Mouse (Mus musculus): ENCODE results near the gene Ncoa5.

The Ncoa5 gene

DNA sequence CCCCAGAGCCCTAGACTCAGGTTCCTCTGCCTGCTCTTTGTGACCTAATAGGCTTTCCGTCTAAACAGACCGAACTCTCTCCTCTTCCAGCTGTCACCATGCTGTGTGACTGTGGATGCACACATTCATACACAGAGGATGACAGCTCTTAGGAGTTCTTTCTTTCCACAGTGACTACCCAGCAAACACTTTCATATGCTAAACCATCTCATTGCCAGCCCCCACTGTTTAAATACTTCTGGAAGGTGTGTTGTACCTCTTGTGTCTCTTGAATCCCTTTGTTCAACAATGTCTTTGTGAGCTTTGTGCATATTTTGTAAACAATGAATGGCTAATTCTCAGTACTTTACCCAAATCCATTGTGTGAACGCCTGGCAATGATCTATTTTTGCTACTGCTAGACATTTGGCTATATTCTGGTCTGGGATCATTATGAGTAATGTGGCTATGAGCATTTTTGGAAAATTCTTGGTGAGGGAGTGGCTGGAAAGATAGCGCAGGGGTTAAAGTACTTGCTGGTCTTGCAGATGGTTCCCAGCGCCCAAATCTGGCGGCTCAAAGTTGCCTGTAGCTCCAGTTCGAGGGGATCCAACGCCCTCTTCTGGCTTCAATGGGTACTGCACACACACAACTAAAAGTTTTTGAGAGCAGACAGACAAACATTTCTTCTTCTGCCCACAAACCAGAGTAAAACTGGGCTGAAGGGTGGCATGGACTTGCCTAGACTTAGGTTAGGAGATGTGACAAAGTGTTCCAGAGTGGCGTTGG lies 76.9 kb downstream of the Ncoa5 start:
- DNase-seq (ENCODE audit: low spot score): no peak

DNA sequence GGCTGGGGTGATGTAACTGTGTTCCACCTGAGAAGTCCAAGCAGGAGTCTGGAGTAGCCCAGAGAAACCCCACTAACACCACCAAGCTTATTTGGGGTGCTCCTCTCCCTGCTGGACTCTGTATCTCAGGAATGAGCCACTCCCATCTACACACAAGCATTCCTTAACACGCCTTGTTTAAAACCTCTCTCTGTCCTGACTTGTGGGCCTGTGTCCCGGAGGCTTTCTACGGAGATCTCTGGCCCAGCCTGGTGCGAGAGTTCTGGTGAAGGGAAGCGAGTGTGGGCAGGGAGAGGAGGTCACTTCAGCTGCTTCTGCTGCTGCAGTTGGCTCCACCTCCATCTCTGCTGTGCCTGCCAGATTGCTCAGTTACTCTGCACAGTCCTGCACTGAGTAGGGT lies 78.5 kb downstream of the Ncoa5 start:
- no peak for DNase-seq (ENCODE audit: low spot score)

- DNase-seq (ENCODE audit: low spot score): no peak
These were observed 78.9 kb downstream of the Ncoa5 start for GRCm38 (mm10) chr2:164955725-164956124.

- DNase-seq (ENCODE audit: low spot score): peak; percentile 87
These were observed 81.4 kb downstream of the Ncoa5 start for GRCm38 (mm10) chr2:164953224-164953623.

DNA sequence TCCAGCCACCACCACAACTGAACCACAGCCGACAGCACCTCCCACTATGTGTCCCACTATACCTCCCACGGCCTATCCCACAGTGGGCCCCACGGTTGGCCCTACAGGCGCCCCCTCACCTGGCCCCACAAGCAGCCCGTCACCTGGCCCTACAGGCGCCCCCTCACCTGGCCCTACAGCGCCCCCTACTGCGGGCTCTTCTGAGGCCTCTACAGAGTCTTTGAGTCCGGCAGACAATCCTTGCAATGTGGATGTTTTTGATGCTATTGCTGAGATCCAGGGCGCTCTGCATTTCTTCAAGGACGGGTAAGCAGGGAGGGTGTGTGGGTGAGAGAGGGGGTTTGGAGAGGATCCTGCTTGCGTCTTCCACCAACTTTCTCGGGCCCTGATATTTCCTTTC lies 82.2 kb downstream of the Ncoa5 start:
- no peak for DNase-seq (ENCODE audit: low spot score)

DNA sequence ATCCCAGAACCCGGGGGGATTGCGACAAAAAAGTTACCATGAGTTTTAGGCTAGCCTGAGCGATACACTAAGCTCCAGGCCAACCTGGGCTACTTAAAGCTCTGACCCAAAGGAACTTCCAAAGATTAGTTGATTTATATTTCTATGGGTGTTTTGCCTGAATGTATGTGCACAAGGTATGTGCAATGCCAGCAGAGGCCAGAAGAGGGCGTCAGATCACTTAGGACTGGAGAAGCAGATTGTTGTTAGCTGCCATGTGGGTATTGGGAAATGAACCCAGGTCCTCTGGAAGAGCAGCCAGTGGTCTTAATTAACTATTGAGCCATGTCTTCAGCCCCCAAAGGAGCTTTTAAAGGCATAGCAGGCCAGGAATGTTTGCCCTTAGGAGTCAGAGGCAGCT lies 82.9 kb downstream of the Ncoa5 start:
- DNase-seq (ENCODE audit: low spot score): no peak

- no peak for DNase-seq (ENCODE audit: low spot score)
These were observed 84.2 kb downstream of the Ncoa5 start for GRCm38 (mm10) chr2:164950501-164950900.
